Mouse (Mus musculus) lung, postnatal 0 days (tissue): Measurements from ENCODE around the gene Rb1.
A peak's percentile ranks its signal among the peaks of the same experiment; 100 is the strongest.

Source experiments
- CTCF ChIP-seq: IDR thresholded peaks from 2 replicates; pipeline ENCODE4 v1.5.1; 2016; ENCODE audit warnings: antibody characterized with exemption, mild to moderate bottlenecking
- EP300 ChIP-seq: IDR thresholded peaks from 2 replicates; pipeline ENCODE4 v1.6.1; 2016; ENCODE audit warnings: antibody characterized with exemption, mild to moderate bottlenecking, control low read depth

GRCm38 (mm10) chr14:73262210-73262609 lies 63.4 kb downstream of the Rb1 start:
- TF ChIP-seq EP300 (peak; percentile 76), CTCF (no peak)
